Mouse (Mus musculus): Measurements from ENCODE around the gene Vps8. TPM values are rescaled to one million over a fixed set of nuclear protein-coding genes. Genes with fewer than 3 reads are reported as not detected.

The Vps8 gene
- polyA plus RNA-seq, 1 experiment: 19.4 TPM

DNA sequence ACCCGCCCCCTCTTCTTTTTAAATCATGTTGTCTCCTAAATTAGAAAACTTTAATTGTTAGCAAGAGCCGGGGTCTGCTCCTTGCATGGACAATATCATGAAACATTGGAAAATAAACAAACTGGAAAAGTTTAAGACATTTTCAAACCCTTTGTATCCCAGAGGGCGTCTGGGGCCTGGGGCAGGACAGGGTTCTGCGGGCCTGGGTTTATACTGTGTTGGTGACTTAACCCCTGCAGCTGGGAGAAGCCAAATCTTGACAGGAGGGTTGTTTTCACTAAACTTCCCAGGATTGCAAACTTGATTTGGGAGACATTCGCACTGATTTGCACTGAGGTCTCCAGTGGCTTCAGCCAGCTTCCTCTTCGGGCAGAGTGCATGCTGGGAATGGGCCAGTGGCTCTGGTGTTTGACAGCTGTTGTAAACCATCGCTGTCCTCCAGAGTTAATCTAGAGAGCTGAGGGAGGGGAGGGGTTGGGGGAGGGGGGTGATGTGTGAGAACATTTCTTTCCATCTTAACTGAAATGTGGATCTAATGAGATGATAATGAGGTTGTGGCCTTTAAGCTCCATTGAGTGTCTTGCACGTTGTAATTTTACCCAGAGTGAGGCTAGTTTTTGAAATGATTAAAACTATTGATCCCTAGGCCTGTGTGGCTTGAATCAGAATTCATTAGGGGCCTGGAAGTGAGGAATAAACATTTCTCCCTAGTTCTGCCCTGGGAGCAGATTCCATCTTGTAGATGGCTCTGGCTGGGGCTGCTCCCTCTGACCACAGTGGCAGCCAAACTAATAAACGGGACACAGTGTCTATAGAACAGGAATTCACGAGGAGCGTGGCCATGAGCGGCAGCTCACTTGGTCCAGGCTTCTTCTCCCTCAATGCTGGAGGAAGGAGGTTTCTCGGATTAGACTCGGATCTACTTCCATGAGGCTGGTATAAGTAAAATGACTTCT, 36.7 kb upstream of the Vps8 start:
- Histone ChIP-seq H3K27me3 (ENCODE audit: control insufficient read depth, insufficient read depth, insufficient read length) (no peaks in the 10 kb centered on the region), H3K79me2 (ENCODE audit: control insufficient read depth, insufficient read depth) (no peaks in the 10 kb centered on the region), H3K4me2 (ENCODE audit: low read depth) (no peak overlapping the region), H3K4me3 (no peak overlapping the region), H3ac (ENCODE audit: control insufficient read depth, insufficient read length) (no peak overlapping the region), H3K36me3 (ENCODE audit: control insufficient read depth, insufficient read depth) (no peaks in the 10 kb centered on the region)
- TF ChIP-seq E2F4 (IDR thresholded peaks at IDR 0.05; ENCODE audit: insufficient read depth) (no peak), MYOD1 (IDR thresholded peaks at IDR 0.05; ENCODE audit: control insufficient read depth in 1 of 3, insufficient read length in 2 of 3, low read depth in 2 of 3) (peak in 1 of 3 experiments; percentile 18), REST (IDR thresholded peaks at IDR 0.05; ENCODE audit: insufficient read depth, insufficient read length) (no peak), POLR2AphosphoS2 (IDR thresholded peaks at IDR 0.05; ENCODE audit: insufficient read length, low read depth) (no peak), TCF3 (IDR thresholded peaks at IDR 0.05; ENCODE audit: insufficient read length, low read depth) (no peak), CEBPB (IDR thresholded peaks at IDR 0.05; ENCODE audit: insufficient read depth, poor library complexity, severe bottlenecking) (no peak), MAX (IDR thresholded peaks at IDR 0.05; ENCODE audit: low read depth) (no peak), USF1 (IDR thresholded peaks at IDR 0.05; ENCODE audit: low read depth) (no peak)

DNA sequence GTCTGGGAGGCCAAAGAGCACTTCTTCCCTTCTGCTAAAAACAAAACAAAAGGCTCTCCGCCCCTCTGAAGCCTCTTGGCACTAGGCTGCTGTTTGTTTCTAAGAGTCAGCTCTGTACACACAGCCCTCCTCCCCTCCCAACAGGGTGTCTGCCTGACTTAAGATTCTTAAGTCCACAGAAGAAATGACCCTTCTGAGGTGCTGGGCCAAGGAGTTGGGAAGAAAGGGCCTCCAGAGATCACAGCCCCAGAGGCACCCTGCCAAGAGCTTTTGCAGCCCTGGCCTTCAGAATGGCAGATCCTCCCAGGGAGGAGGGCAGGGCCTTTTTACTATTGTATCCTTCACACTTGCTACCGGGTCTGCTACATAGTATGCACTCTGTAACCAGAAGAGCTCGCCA, 33.6 kb upstream of the Vps8 start:
- no peaks in the 10 kb centered on the region for H3K36me3 ChIP-seq (ENCODE audit: control insufficient read depth, insufficient read depth)
- no peaks in the 10 kb centered on the region for H3K27me3 ChIP-seq (ENCODE audit: control insufficient read depth, insufficient read depth, insufficient read length)
- H3K4me3 ChIP-seq: no peak overlapping the region
- H3K79me2 ChIP-seq (ENCODE audit: control insufficient read depth, insufficient read depth): no peaks in the 10 kb centered on the region
- TF ChIP-seq CEBPB (IDR thresholded peaks at IDR 0.05; ENCODE audit: insufficient read depth, poor library complexity, severe bottlenecking) (no peak), SRF (IDR thresholded peaks at IDR 0.05; ENCODE audit: control insufficient read depth, insufficient read length, low read depth) (no peak), MAX (IDR thresholded peaks at IDR 0.05; ENCODE audit: low read depth) (no peak), MYOG (IDR thresholded peaks at IDR 0.05; ENCODE audit: control insufficient read depth in 1 of 3, insufficient read depth in 1 of 3, insufficient read length in 2 of 3, low read depth in 2 of 3) (no peak), POLR2A (IDR thresholded peaks at IDR 0.05; ENCODE audit: insufficient read length, low read depth) (no peak), E2F4 (IDR thresholded peaks at IDR 0.05; ENCODE audit: insufficient read depth) (no peak), TCF3 (IDR thresholded peaks at IDR 0.05; ENCODE audit: insufficient read length, low read depth) (no peak), TCF12 (IDR thresholded peaks at IDR 0.05; ENCODE audit: insufficient read depth, poor library complexity, severe bottlenecking) (no peak)
- no peak overlapping the region for H3K4me2 ChIP-seq (ENCODE audit: low read depth)
- H3ac ChIP-seq (ENCODE audit: control insufficient read depth, insufficient read length): no peak overlapping the region

DNA sequence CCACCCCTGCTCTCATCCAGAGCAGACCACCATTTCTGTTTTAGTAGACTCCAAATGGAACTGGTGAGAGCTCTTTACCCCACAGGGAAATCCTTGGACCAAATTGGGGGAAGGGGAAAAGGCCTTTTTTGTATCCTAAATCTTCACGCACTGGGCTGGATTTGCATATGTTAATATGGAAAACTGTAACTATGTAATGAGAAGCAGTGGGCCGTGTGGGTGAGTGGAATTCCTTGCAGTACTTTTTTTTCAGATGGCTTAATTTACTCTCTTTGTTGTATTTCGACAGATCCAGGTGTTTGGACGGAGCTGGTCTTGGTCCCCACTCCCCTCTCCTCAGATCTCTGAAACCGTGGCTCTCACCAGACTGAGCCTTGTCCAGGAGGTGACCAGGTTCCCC, 32.2 kb upstream of the Vps8 start:
- Histone ChIP-seq H3K4me3 (no peak overlapping the region), H3K4me2 (ENCODE audit: low read depth) (no peak overlapping the region), H3K27me3 (ENCODE audit: control insufficient read depth, insufficient read depth, insufficient read length) (no peaks in the 10 kb centered on the region), H3K36me3 (ENCODE audit: control insufficient read depth, insufficient read depth) (no peaks in the 10 kb centered on the region), H3K79me2 (ENCODE audit: control insufficient read depth, insufficient read depth) (no peaks in the 10 kb centered on the region), H3ac (ENCODE audit: control insufficient read depth, insufficient read length) (no peak overlapping the region)
- TF ChIP-seq POLR2AphosphoS2 (IDR thresholded peaks at IDR 0.05; ENCODE audit: insufficient read length, low read depth) (no peak), REST (IDR thresholded peaks at IDR 0.05; ENCODE audit: insufficient read depth, insufficient read length) (no peak), SRF (IDR thresholded peaks at IDR 0.05; ENCODE audit: control insufficient read depth, insufficient read length, low read depth) (no peak), MYOD1 (IDR thresholded peaks at IDR 0.05; ENCODE audit: control insufficient read depth in 1 of 3, insufficient read length in 2 of 3, low read depth in 2 of 3) (no peak), POLR2A (IDR thresholded peaks at IDR 0.05; ENCODE audit: insufficient read length, low read depth) (no peak), TCF12 (IDR thresholded peaks at IDR 0.05; ENCODE audit: insufficient read depth, poor library complexity, severe bottlenecking) (no peak), MAX (IDR thresholded peaks at IDR 0.05; ENCODE audit: low read depth) (no peak), MYOG (IDR thresholded peaks at IDR 0.05; ENCODE audit: control insufficient read depth in 1 of 3, insufficient read depth in 1 of 3, insufficient read length in 2 of 3, low read depth in 2 of 3) (no peak), CEBPB (IDR thresholded peaks at IDR 0.05; ENCODE audit: insufficient read depth, poor library complexity, severe bottlenecking) (no peak), TCF3 (IDR thresholded peaks at IDR 0.05; ENCODE audit: insufficient read length, low read depth) (no peak), USF1 (IDR thresholded peaks at IDR 0.05; ENCODE audit: low read depth) (no peak)

DNA sequence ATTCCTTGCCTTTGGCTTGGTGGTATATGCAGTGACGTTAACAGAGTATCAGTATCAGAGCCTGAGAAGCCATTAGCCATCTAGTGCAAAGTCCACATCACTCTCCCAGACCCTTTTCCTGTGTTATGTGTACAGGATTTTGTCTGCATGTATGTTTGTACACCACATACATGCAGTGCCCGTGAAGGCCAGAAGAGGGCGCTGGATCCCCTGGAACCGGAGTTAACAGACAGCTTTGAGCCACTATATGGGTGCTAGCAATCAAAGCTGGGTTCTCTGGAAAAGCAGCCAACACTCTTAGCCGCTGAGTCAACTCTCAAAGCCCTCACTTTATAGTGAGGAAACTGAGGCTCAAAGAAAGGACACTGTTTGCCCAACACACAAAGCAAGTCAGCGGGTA, 30.8 kb upstream of the Vps8 start:
- Histone ChIP-seq H3K36me3 (ENCODE audit: control insufficient read depth, insufficient read depth) (no peaks in the 10 kb centered on the region), H3K79me2 (ENCODE audit: control insufficient read depth, insufficient read depth) (no peaks in the 10 kb centered on the region), H3K27me3 (ENCODE audit: control insufficient read depth, insufficient read depth, insufficient read length) (no peaks in the 10 kb centered on the region), H3K4me2 (ENCODE audit: low read depth) (no peak overlapping the region), H3ac (ENCODE audit: control insufficient read depth, insufficient read length) (no peak overlapping the region), H3K4me3 (no peak overlapping the region)
- no peak for TF ChIP-seq TCF3 (IDR thresholded peaks at IDR 0.05; ENCODE audit: insufficient read length, low read depth)
- no peak for TF ChIP-seq POLR2A (IDR thresholded peaks at IDR 0.05; ENCODE audit: insufficient read length, low read depth)
- TF ChIP-seq MYOD1 (IDR thresholded peaks at IDR 0.05; ENCODE audit: control insufficient read depth in 1 of 3, insufficient read length in 2 of 3, low read depth in 2 of 3): no peak
- no peak for TF ChIP-seq REST (IDR thresholded peaks at IDR 0.05; ENCODE audit: insufficient read depth, insufficient read length)
- no peak for TF ChIP-seq CEBPB (IDR thresholded peaks at IDR 0.05; ENCODE audit: insufficient read depth, poor library complexity, severe bottlenecking)
